Mouse (Mus musculus): ENCODE data around the gene Ifitm3.

- TF ChIP-seq CTCF (IDR thresholded peaks at IDR 0.05; ENCODE audit: low read depth, low read length) (no peak), POLR2AphosphoS5 (IDR thresholded peaks at IDR 0.05; ENCODE audit: insufficient replicate concordance, low read depth, low read length) (no peak), GATA1 (IDR thresholded peaks at IDR 0.05; ENCODE audit: borderline replicate concordance, low read length) (no peak)
These were observed 35.6 kb downstream of the Ifitm3 start for GRCm38 (mm10) chr7:140974940-140975339.

All from G1E (cell line).